Mouse (Mus musculus) liver, adult 2 months (tissue): ENCODE measurements at regions not wholly inside any gene's neighbourhood (a gene's known extent, or its start where the extent isn't known, plus 50 kb on each side); places are given as distances from the start of the nearest gene placed in this dataset.

Source experiments
- CTCF ChIP-seq: fragments of 200-500 bp; IDR thresholded peaks from 2 replicates; pipeline ENCODE4 v1.5.1; 2011; ENCODE audit warnings: low read depth, low read length, control low read depth
- POLR2A ChIP-seq: fragments of 200-500 bp; IDR thresholded peaks from 2 replicates; pipeline ENCODE4 v1.6.1; 2011; ENCODE audit warnings: low read length, control low read depth; ENCODE audit not compliant: insufficient read depth; ENCODE audit errors: extremely low read depth

DNA sequence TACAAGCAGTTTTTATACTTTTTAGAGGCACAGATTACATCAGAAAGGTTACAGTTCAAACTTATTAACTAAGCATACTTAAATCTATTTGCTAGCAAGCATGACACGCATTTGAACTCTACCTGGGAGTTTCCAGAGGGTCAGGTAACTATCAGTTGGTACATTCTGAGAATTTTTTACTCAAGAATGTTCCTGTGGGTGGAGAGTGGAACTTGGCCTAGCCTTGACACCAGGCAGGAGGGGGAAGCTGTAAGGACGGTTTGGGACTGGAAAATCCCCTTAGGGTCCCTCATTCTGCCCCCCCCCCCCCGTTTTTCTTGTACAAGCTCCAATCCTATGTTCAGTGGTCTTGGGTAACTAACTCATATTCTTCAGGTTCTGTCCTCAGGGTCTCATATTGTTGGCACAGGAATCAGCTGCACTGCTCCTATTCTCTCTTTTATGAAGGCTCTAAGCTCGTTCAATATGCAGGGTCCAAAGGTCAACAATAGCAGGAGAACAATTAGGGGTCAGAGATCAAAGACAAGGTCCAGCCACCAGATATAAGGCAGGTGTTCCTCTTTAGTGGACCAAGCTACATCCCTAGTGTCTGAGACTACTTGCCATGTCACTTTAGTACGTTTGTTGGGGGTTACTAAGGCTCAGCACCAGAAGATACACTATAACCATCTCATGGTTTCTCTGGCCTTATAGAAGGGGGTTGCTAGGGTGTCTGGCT lies 159.3 kb upstream of the Spaca1 start:
- TF ChIP-seq POLR2A, result no peak
- TF ChIP-seq CTCF, result no peak
